Mouse (Mus musculus): ENCODE results near the gene Gm20458.

GRCm38 (mm10) chr2:164442315-164443050 is 18.3 kb upstream of the Gm20458 start:
- TF ChIP-seq GATA1 (IDR thresholded peaks at IDR 0.05; ENCODE audit: low read length) (no peak), TAL1 (IDR thresholded peaks at IDR 0.05; ENCODE audit: low read length) (no peak)

Data from erythroblast, embryonic 14.5 days (primary cell).